Mouse (Mus musculus): Measurements from ENCODE around the gene Bmp15. TPM values are rescaled to one million over a fixed set of nuclear protein-coding genes. Genes with fewer than 3 reads are reported as not detected.

Gene Bmp15
- not detected for polyA plus RNA-seq (2017; shearing (Covaris generic))

DNA sequence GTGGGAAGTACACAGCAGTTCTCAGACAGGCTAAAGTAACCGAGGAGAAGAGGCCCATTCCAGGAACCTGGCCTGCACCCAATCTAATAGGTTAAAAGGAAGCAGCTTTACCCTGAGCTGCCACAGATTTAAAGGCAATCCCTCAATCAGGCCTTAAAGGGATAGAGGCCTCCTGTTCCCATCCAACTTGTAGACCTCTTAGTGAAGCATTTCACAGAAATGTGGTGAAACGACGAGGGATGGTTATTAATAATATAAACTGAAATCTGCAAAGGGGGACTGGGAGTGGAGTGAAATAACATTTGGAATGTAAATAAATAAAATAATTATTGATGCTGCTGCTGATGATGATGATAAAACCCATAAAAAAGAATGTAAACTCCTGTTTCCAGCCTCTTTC is at the start of gene Bmp15:
Gene Bmp15, minus strand, starts transcription at position 101 of the 400 bp plus-strand sequence.
- ATAC-seq, result no peak

- no peak for ATAC-seq
These were observed 48.3 kb upstream of the Bmp15 start for GRCm38 (mm10) chrX:6368822-6369221.

DNA sequence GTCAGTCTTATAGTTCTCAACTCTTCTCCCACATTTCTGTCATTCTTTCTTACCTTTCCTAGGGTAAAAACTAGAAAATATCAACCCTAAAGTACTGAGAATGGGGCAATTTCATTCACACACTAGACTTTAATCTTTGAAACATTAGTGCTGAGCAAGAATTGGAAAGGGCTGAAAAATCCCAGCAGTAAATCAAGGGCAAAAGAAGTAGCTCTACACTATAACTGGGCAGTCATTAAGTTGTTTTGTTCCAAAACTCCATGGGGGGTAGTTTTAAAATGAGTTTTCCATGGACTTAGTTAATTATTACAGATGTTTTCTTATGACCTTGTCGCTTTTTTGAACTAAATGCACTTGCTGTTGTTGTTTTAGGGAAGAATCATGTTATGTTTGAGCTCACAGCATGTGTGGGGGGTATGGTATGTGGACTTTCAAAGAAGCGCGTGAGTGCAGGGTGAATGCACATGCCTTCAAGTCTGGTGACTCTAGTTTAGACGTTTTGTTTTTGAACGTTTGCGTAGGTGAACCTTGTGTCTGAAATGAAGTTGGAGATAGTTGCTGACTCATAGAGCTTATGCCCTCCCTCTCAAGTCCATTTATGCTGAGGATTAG is 37.1 kb upstream of the Bmp15 start:
- ATAC-seq, result no peak

DNA sequence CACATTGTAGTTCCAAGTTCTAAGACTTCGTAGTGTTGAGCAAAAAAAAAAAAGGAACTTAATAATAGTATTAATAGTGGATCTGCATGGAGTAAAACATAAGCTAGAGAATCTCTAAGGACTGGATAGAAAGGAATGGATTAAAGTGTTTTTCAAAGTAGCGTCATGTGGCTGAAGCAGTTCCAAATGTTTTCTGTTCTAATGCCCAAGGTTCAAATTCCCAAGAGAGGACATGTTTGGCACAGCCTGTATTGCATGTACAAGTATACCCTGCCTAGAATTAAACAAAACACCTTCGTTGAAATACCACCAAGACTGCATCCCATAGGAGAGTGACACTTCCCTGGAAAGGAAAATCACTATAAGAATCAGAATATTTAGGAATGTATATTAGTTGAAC is 36.4 kb upstream of the Bmp15 start:
- ATAC-seq, result no peak

GRCm38 (mm10) chrX:6345273-6345959 is 24.9 kb upstream of the Bmp15 start:
- no peak for ATAC-seq

- ATAC-seq, result no peak
These were observed 3.5 kb upstream of the Bmp15 start for GRCm38 (mm10) chrX:6324056-6324455.

GRCm38 (mm10) chrX:6317747-6318146 is 2.8 kb downstream of the Bmp15 start:
- no peak for ATAC-seq

Other genes with a start within 250 kb of the Bmp15 start
- gene AU022751, start 237.3 kb downstream of the Bmp15 start, polyA plus RNA-seq (2017; shearing (Covaris generic)), result not detected
- not detected for gene Nudt10, start 147.7 kb downstream of the Bmp15 start, polyA plus RNA-seq (2017; shearing (Covaris generic))
- under 1 TPM in 1 of 3 experiments, not detected in 2; 0.11 TPM for gene Shroom4, start 79.1 kb upstream of the Bmp15 start, polyA plus RNA-seq (2017; shearing (Covaris generic))

Data from inflammation-experienced regulatory T-cells, adult 6 months (primary cell).